Comparison of ENCODE assay signal across 8 mouse cellular contexts in genomic region chr6:97210962-97211601, GRCm38 (mm10). TPM values are rescaled to one million over a fixed set of nuclear protein-coding genes. Genes with fewer than 3 reads are reported as not detected.
A peak's percentile ranks its signal among the peaks of the same experiment; 100 is the strongest.
DNase-seq lines count a peak whose midpoint lies in the region; ATAC-seq and TF ChIP-seq lines count a peak whose summit lies in the region.

No protein-coding gene starts in this region.

- 4% methylated on average over 22 of the region's 22 CpGs for WGBS in limb, embryonic 12.5 days
- 6% methylated on average over 22 of the region's 22 CpGs for WGBS in midbrain, embryonic 11.5 days

- peak overlapping the region; percentile 94 for H3K27ac ChIP-seq in left cerebral cortex, adult 2 months
- no peak overlapping the region for H3K27ac ChIP-seq in limb, embryonic 12.5 days
- no peak overlapping the region; the same call in 1 of the 2 replicates for H3K27ac ChIP-seq in midbrain, embryonic 11.5 days (ENCODE audit: low read depth, low read length)

- ATAC-seq in activated CD4-positive, CD25-positive, alpha-beta regulatory T cell, adult 4 months: peak; percentile 48
- ATAC-seq in granulocyte monocyte progenitor cell, adult 5-6 weeks (replicated peaks; ENCODE audit: poor library complexity, severe bottlenecking): peak; percentile 43
- peak; percentile 48; the same call in 1 of the 2 replicates for ATAC-seq in limb, embryonic 12.5 days (ENCODE audit: insufficient number of reproducible peaks, insufficient read depth, low FRiP score, low TSS enrichment, low read depth)
- peak; percentile 68 for ATAC-seq in midbrain, embryonic 11.5 days (ENCODE audit: low FRiP score)

- H3K9me3 ChIP-seq in limb, embryonic 12.5 days: no peaks in the 10 kb centered on the region
- no peaks in the 10 kb centered on the region; the same call in 1 of the 2 replicates for H3K9me3 ChIP-seq in midbrain, embryonic 11.5 days (ENCODE audit: control insufficient read depth, low read length)

- TF ChIP-seq CTCF in left cerebral cortex, adult 2 months (IDR thresholded peaks at IDR 0.05): no peak; the same call in 1 of the 2 replicates

- H3K9ac ChIP-seq in limb, embryonic 12.5 days (replicated peaks): peak overlapping the region; percentile 69
- peak overlapping the region; percentile 74 for H3K9ac ChIP-seq in midbrain, embryonic 11.5 days (ENCODE audit: low read length)

- peak overlapping the region; percentile 83 for H3K4me3 ChIP-seq in left cerebral cortex, adult 2 months
- H3K4me3 ChIP-seq in limb, embryonic 12.5 days (replicated peaks): peak overlapping the region; percentile 62
- H3K4me3 ChIP-seq in midbrain, embryonic 11.5 days (ENCODE audit: low read depth, low read length): peak overlapping the region; percentile 60

- peaks cover 5% of the 10 kb centered on the region; the same call in 1 of the 2 replicates for H3K27me3 ChIP-seq in limb, embryonic 12.5 days
- H3K27me3 ChIP-seq in midbrain, embryonic 11.5 days (ENCODE audit: control insufficient read depth, insufficient read depth, low read length): no peaks in the 10 kb centered on the region

- intact Hi-C loops in left cerebral cortex, adult 2 months (cut with DNase I): no loop called here

- H3K36me3 ChIP-seq in limb, embryonic 12.5 days: peaks cover 5% of the 10 kb centered on the region; the same call in 1 of the 2 replicates
- H3K36me3 ChIP-seq in midbrain, embryonic 11.5 days (ENCODE audit: control insufficient read depth, insufficient read depth, low read length): no peaks in the 10 kb centered on the region; the same call in 1 of the 2 replicates

- no peak for DNase-seq in left cerebral cortex, adult 2 months (ENCODE audit: extremely low spot score in 1 of 2, low spot score in 2 of 2)
- no peak for DNase-seq in left cerebral cortex, adult 8-10 months (ENCODE audit: low spot score in 2 of 2)
- peak; percentile 86 for DNase-seq in midbrain, embryonic 11.5 days (ENCODE audit: low spot score, missing footprints)
- DNase-seq in thymus, postnatal 14 days: peak; percentile 55
- no peak for DNase-seq in left cerebral cortex, adult 11 months (ENCODE audit: low spot score)

- H3K4me1 ChIP-seq in limb, embryonic 12.5 days (replicated peaks): peaks cover 7% of the 10 kb centered on the region; the same call in 1 of the 2 replicates
- peaks cover 5% of the 10 kb centered on the region for H3K4me1 ChIP-seq in midbrain, embryonic 11.5 days (ENCODE audit: control insufficient read depth, insufficient read depth, low read length)

- H3K4me2 ChIP-seq in limb, embryonic 12.5 days: peak overlapping the region; percentile 81
- peak overlapping the region; percentile 84 for H3K4me2 ChIP-seq in midbrain, embryonic 11.5 days

RNA-seq across cellular contexts. Expression of gene Arl6ip5, which starts 0.6 kb away (rescaled TPM):
- 100 to 1,000 TPM; 195 to 205 TPM for total RNA-seq in left cerebral cortex, adult 2 months (2021)
- 100 to 1,000 TPM; 185 to 195 (median 192) TPM for total RNA-seq in left cerebral cortex, adult 8-10 months (2022)
- polyA plus RNA-seq in activated CD4-positive, CD25-positive, alpha-beta regulatory T cell, adult 4 months (2017; shearing (Covaris generic)): 100 to 1,000 TPM; 185 to 248 TPM
- total RNA-seq in granulocyte monocyte progenitor cell, adult 5-6 weeks (2014; fragmentation: Nextera tagmentation): 40.8 and 51.9 TPM in 2 replicates
- total RNA-seq in granulocyte monocyte progenitor cell, adult 5-6 weeks (2017): 62.5 and 68.2 TPM in 2 replicates
- polyA plus RNA-seq in limb, embryonic 12.5 days (2016; fragmentation: Nextera tagmentation; extraction: Ambion mirVana): 45.0 and 47.7 TPM in 2 replicates
- polyA plus RNA-seq in midbrain, embryonic 11.5 days (2014; fragmentation: Nextera tagmentation; extraction: Ambion mirVana): 41.4 and 41.8 TPM in 2 replicates

RNA-seq across cellular contexts. Expression of gene Uba3, which starts 5.6 kb away (rescaled TPM):
- 10 to 100 TPM; 77.3 to 79.0 TPM for total RNA-seq in left cerebral cortex, adult 2 months (2021)
- total RNA-seq in left cerebral cortex, adult 8-10 months (2022): 10 to 100 TPM; 69.9 to 73.9 (median 72.3) TPM
- polyA plus RNA-seq in activated CD4-positive, CD25-positive, alpha-beta regulatory T cell, adult 4 months (2017; shearing (Covaris generic)): 10 to 100 TPM; 34.6 to 41.3 TPM
- total RNA-seq in granulocyte monocyte progenitor cell, adult 5-6 weeks (2014; fragmentation: Nextera tagmentation): 35.8 and 36.8 TPM in 2 replicates
- total RNA-seq in granulocyte monocyte progenitor cell, adult 5-6 weeks (2017): 54.7 and 64.6 TPM in 2 replicates
- polyA plus RNA-seq in limb, embryonic 12.5 days (2016; fragmentation: Nextera tagmentation; extraction: Ambion mirVana): 96.6 and 99.4 TPM in 2 replicates
- polyA plus RNA-seq in midbrain, embryonic 11.5 days (2014; fragmentation: Nextera tagmentation; extraction: Ambion mirVana): 99.4 and 101 TPM in 2 replicates

RNA-seq across cellular contexts. Expression of gene Tmf1, which starts 32.2 kb away (rescaled TPM):
- 10 to 100 TPM; 51.9 to 52.9 TPM for total RNA-seq in left cerebral cortex, adult 2 months (2021)
- total RNA-seq in left cerebral cortex, adult 8-10 months (2022): 10 to 100 TPM; 48.4 to 52.3 (median 50.0) TPM
- polyA plus RNA-seq in activated CD4-positive, CD25-positive, alpha-beta regulatory T cell, adult 4 months (2017; shearing (Covaris generic)): 10 to 100 TPM; 39.4 to 50.8 TPM
- 14.3 and 20.2 TPM in 2 replicates for total RNA-seq in granulocyte monocyte progenitor cell, adult 5-6 weeks (2014; fragmentation: Nextera tagmentation)
- 72.7 and 108 TPM in 2 replicates for total RNA-seq in granulocyte monocyte progenitor cell, adult 5-6 weeks (2017)
- polyA plus RNA-seq in limb, embryonic 12.5 days (2016; fragmentation: Nextera tagmentation; extraction: Ambion mirVana): 32.0 and 38.3 TPM in 2 replicates
- 29.9 and 34.6 TPM in 2 replicates for polyA plus RNA-seq in midbrain, embryonic 11.5 days (2014; fragmentation: Nextera tagmentation; extraction: Ambion mirVana)

RNA-seq across cellular contexts. Expression of gene Lmod3, which starts 41.5 kb away (rescaled TPM):
- total RNA-seq in left cerebral cortex, adult 2 months (2021): not detected
- under 1 TPM in 2 of 4 experiments, not detected in 2; 0.27 to 0.33 TPM for total RNA-seq in left cerebral cortex, adult 8-10 months (2022)
- polyA plus RNA-seq in activated CD4-positive, CD25-positive, alpha-beta regulatory T cell, adult 4 months (2017; shearing (Covaris generic)): not detected
- not detected in 2 replicates for total RNA-seq in granulocyte monocyte progenitor cell, adult 5-6 weeks (2014; fragmentation: Nextera tagmentation)
- not detected in 2 replicates for total RNA-seq in granulocyte monocyte progenitor cell, adult 5-6 weeks (2017)
- 4.6 and 5.5 TPM in 2 replicates for polyA plus RNA-seq in limb, embryonic 12.5 days (2016; fragmentation: Nextera tagmentation; extraction: Ambion mirVana)
- 0.08 TPM in 1 of 2 replicates, not detected in the other for polyA plus RNA-seq in midbrain, embryonic 11.5 days (2014; fragmentation: Nextera tagmentation; extraction: Ambion mirVana)

Comparison
In these comparisons a context has a peak if more than half of its experiments do, and no peak if none do; other contexts are left out.
1. DNase-seq: peak in midbrain, embryonic 11.5 days (single experiment) and thymus, postnatal 14 days (single experiment); none in left cerebral cortex, adult 2 months (0 of 2), left cerebral cortex, adult 8-10 months (0 of 2) and left cerebral cortex, adult 11 months (single experiment).
2. Peak in every context shown above with its lines, with median percentiles within 50 percentile points of each other: H3K4me3 ChIP-seq and ATAC-seq.